Mouse (Mus musculus): ENCODE results near the gene Olig2.

- TF ChIP-seq CTCF (IDR thresholded peaks at IDR 0.05) (no peak), EP300 (IDR thresholded peaks at IDR 0.05) (no peak)
These were observed 4.4 kb downstream of the Olig2 start for GRCm38 (mm10) chr16:91229643-91230042.

All from lung, postnatal 0 days (tissue).